Mouse (Mus musculus) hindbrain, embryonic 12.5 days (tissue): ENCODE measurements around the gene Inpp4b. TPM values are rescaled to one million over a fixed set of nuclear protein-coding genes. Genes with fewer than 3 reads are reported as not detected.
"Not testable (repeated sequence)": the region's sequence is repeated elsewhere in the genome, so short reads cannot be mapped to it uniquely, and the experiment has no call there.

Source experiments
- ATAC-seq: fragments of 200-750 bp; cut with Nextera tagmentation; 2 replicates; pipeline ENCODE4 v1.8.0; 2017; ENCODE audit warnings: moderate TSS enrichment; ENCODE audit not compliant: low FRiP score
- H3K27ac ChIP-seq: fragments of 300-500 bp; sonication (generic); 2 replicates; pipeline ENCODE4 v1.5.1; 2016; ENCODE audit warnings: mild to moderate bottlenecking
- H3K27me3 ChIP-seq: fragments of 300-500 bp; sonication (generic); 2 replicates; pipeline ENCODE4 v1.6.1; 2016; ENCODE audit warnings: mild to moderate bottlenecking
- H3K36me3 ChIP-seq: fragments of 300-500 bp; sonication (generic); 2 replicates; pipeline ENCODE4 v1.6.1; 2016; ENCODE audit warnings: mild to moderate bottlenecking
- H3K4me1 ChIP-seq: fragments of 300-500 bp; sonication (generic); 2 replicates; pipeline ENCODE4 v1.6.1; 2016
- H3K4me2 ChIP-seq: fragments of 300-500 bp; sonication (generic); replicated peaks from 2 replicates; pipeline ENCODE4 v1.6.1; 2016; ENCODE audit warnings: mild to moderate bottlenecking
- H3K4me3 ChIP-seq: fragments of 300-500 bp; sonication (generic); 2 replicates; pipeline ENCODE4 v1.5.1; 2016; ENCODE audit warnings: mild to moderate bottlenecking
- H3K9ac ChIP-seq: fragments of 300-500 bp; sonication (generic); 2 replicates; pipeline ENCODE4 v1.6.1; 2016; ENCODE audit warnings: mild to moderate bottlenecking, moderate library complexity
- H3K9me3 ChIP-seq: fragments of 300-500 bp; sonication (generic); replicated peaks from 2 replicates; pipeline ENCODE4 v1.6.1; 2016; ENCODE audit warnings: mild to moderate bottlenecking
- WGBS: fragments of 180-500 bp; shearing (Covaris S2); methylation state at CpG from one replicate; pipeline ENCODE4 v1.1.7; 2016; 5-methylcytosine and 5-hydroxymethylcytosine counted together
- polyA plus RNA-seq: library from polyadenylated mRNA; unstranded; fragments of >200 nt; fragmentation: Nextera tagmentation; extraction: Ambion mirVana; gene quantifications from 2 replicates; pipeline ENCODE4 v1.2.1, GENCODE M21; 2016

Inpp4b gene
- polyA plus RNA-seq, 1 experiment from 2014 or later = 9.6 TPM

DNA sequence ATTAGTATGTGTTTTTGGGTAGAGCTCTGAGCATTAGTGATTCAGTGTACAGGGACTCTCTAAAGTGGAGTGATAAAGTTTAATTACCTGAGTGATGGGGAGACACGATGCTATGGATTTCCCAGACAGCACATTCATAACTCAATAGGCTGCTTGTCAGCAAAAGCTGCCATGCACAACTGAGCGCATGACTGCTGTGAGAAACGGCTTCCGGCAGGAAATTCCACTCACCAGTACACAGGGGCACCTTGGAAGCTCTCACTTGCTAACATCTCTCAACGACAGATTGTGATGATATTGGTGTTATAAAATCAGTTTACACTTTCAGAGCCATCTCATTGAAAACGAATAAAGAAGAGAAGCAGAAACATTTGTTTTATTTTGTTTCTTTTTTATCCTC is 465.2 kb downstream of the Inpp4b start:
- Histone ChIP-seq H3K9me3 (no peaks in the 10 kb centered on the region), H3K27ac (no peak overlapping the region), H3K36me3 (no peaks in the 10 kb centered on the region), H3K9ac (no peak overlapping the region), H3K4me2 (no peak overlapping the region), H3K4me3 (no peak overlapping the region), H3K4me1 (0 out of 2 replicates have a peak, but pooled peaks cover 6% of the 10 kb centered on the region), H3K27me3 (0 out of 2 replicates have a peak, but pooled peaks cover 2% of the 10 kb centered on the region)
- ATAC-seq = no peak
- 62% methylated on average over 6 of the region's 6 CpGs for WGBS

DNA sequence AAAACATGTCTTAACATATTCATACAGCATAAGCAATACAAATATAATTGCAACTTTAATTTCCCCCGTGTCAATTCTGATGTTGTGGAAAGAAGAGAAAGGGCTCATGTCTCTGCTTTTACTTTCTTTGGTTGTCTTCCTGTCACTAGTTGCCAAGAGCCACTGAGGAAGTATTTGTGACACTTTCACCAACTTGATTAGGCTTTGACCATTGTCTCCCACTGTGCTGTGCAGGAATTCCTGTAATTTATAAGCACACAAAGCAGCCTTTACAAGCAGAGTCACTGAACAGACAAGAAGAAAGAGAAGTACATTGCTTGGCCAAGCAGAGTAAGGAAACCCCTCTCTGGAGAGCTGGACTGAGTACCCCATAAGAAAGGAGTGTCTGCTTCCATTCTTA is 466.1 kb downstream of the Inpp4b start:
- ATAC-seq = no peak
- no peak overlapping the region for H3K9ac ChIP-seq
- no peak overlapping the region for H3K27ac ChIP-seq
- 77% methylated on average over 1 of the region's 1 CpGs for WGBS
- no peak overlapping the region for H3K4me3 ChIP-seq
- no peak overlapping the region for H3K4me2 ChIP-seq
- H3K4me1 ChIP-seq = 0 out of 2 replicates have a peak, but pooled peaks cover 7% of the 10 kb centered on the region
- 0 out of 2 replicates have a peak, but pooled peaks cover 2% of the 10 kb centered on the region for H3K27me3 ChIP-seq
- H3K9me3 ChIP-seq = no peaks in the 10 kb centered on the region
- H3K36me3 ChIP-seq = no peaks in the 10 kb centered on the region

DNA sequence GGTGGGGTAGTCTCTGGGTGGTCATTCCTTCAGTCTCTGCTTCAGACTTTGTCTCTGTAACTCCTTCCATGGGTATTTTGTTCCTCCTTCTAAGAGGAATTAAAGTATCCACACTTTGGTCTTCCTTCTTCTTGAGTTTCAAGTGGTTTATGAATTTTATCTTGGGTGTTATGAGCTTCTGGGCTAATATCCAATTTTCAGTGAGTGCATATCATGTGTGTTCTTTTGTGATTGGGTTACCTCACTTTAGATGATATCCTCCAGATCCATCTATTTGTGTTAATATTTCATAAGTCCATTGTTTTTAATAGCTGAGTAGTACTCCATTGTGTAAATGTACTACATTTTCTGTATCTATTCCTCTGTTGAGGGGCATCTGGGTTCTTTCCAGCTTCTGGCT is 467.1 kb downstream of the Inpp4b start:
- not testable (repeated sequence) for H3K27me3 ChIP-seq, H3K9ac ChIP-seq, H3K9me3 ChIP-seq, H3K4me3 ChIP-seq, H3K36me3 ChIP-seq, H3K4me2 ChIP-seq, H3K4me1 ChIP-seq, H3K27ac ChIP-seq, ATAC-seq

DNA sequence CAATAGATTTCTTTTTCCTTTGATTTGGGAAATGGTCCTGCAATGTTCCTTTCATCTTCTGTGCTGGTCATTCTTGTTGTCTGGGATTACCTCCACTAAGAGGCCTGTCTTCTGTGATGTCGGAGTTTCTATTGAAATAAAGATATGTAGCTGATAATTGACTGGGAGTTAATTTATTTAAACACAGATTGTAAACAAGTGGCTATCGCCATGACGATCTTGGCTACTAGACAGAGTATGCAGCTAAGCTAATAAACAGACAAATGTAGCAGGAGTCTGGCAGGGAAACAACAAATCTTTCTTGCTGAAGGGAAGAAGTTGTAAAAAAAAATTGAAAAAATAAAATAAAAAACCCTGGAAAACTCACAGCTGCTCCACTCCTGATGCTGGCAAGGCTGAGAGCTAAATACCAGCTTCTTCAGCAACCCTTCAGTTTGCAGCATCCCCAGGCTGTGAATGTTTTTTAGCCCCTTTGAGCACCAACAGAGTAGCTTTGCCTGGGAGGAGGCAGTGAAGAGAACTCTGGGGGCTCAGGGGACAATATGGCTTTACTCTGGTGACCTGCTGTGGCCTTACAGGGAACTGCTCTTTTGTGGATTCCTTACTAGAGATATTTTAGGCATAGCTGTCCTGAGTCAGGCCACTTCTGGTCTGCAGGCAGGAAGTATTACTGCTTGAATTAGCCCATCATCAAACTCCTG is 469.8 kb downstream of the Inpp4b start:
- 35% methylated on average over 3 of the region's 3 CpGs for WGBS

DNA sequence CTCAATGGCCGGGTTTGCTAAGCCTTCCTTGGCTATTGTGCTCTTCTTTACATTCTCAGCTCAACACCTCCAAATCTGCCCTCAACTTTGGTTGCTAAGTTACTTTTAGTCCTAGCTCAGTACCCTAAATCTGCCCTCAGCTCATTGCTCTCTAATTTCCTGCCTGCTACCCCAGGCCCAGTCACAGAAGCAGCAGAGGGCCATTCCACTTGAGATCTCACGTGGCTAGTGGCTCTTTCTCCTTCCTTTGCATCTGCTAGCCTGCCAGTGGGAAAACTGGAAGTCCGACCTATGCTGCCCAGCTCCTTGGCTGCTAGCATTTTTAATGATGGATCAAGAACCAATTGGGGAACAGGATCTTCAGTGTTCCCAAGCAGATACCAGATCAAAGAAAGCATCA is 472.4 kb downstream of the Inpp4b start:
- Histone ChIP-seq H3K9ac (no peak overlapping the region), H3K27me3 (no peaks in the 10 kb centered on the region), H3K4me2 (no peak overlapping the region), H3K9me3 (no peaks in the 10 kb centered on the region), H3K27ac (no peak overlapping the region), H3K4me1 (0 out of 2 replicates have a peak, but pooled peaks cover 7% of the 10 kb centered on the region), H3K4me3 (no peak overlapping the region), H3K36me3 (no peaks in the 10 kb centered on the region)
- 37% methylated on average over 3 of the region's 3 CpGs for WGBS
- ATAC-seq = no peak

More for the DNA sequence above, 469.8 kb downstream of the Inpp4b start:
- H3K9ac ChIP-seq = no peak overlapping the region
- no peak overlapping the region for H3K4me3 ChIP-seq
- no peaks in the 10 kb centered on the region for H3K27me3 ChIP-seq
- H3K9me3 ChIP-seq = no peaks in the 10 kb centered on the region
- H3K4me1 ChIP-seq = 0 out of 2 replicates have a peak, but pooled peaks cover 7% of the 10 kb centered on the region
- H3K27ac ChIP-seq = no peak overlapping the region
- H3K4me2 ChIP-seq = no peak overlapping the region
- no peaks in the 10 kb centered on the region for H3K36me3 ChIP-seq
- 0 out of 2 replicates have a peak, but pooled peaks have one; percentile 32 for ATAC-seq

DNA sequence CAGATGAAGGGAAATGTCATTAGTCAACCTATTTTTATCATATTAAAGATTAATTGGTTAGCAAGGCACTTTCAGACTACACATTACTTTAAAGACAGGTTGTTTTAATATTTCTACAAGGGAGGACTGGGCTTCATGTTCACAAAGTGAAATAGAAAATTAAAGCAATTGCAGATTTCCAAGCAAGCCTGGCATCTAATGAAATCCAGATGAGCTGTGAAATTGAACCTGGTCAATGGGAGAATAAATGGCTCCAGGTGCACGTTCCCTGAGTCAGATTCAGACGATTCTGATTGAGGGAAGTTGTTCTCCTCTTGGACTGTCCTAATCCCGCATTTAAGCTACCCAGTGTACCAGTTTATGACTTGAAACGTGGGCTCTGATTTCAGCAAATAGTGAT is 473.2 kb downstream of the Inpp4b start:
- Histone ChIP-seq H3K4me2 (no peak overlapping the region), H3K9ac (no peak overlapping the region), H3K4me3 (no peak overlapping the region), H3K4me1 (0 out of 2 replicates have a peak, but pooled peaks cover 7% of the 10 kb centered on the region), H3K27ac (no peak overlapping the region), H3K36me3 (no peaks in the 10 kb centered on the region), H3K9me3 (no peaks in the 10 kb centered on the region), H3K27me3 (no peaks in the 10 kb centered on the region)
- no peak for ATAC-seq
- 64% methylated on average over 4 of the region's 4 CpGs for WGBS

DNA sequence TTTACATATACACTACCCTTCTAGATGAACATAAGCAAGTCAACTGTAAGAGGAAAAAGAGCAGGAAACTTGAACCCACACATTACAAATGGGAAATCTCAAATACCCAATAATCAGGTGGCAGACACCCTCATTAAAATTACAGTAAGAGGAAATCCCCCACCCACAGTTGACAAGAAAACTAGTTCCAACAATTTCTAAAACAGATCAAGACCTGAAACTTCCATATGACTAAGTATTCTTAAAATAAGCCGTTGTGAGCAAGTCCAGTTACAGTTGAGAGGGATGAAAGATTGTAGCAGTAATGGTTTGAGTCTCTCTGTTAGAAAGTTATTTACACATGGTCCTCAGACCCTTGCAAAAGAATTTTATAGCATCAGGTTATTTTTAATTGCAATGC is 480.8 kb downstream of the Inpp4b start:
- Histone ChIP-seq H3K4me1 (no peaks in the 10 kb centered on the region), H3K9ac (no peak overlapping the region), H3K4me3 (no peak overlapping the region), H3K27me3 (no peaks in the 10 kb centered on the region), H3K4me2 (no peak overlapping the region), H3K36me3 (no peaks in the 10 kb centered on the region), H3K27ac (no peak overlapping the region), H3K9me3 (no peaks in the 10 kb centered on the region)
- ATAC-seq = no peak
- WGBS = 89% methylated on average over 1 of the region's 1 CpGs

DNA sequence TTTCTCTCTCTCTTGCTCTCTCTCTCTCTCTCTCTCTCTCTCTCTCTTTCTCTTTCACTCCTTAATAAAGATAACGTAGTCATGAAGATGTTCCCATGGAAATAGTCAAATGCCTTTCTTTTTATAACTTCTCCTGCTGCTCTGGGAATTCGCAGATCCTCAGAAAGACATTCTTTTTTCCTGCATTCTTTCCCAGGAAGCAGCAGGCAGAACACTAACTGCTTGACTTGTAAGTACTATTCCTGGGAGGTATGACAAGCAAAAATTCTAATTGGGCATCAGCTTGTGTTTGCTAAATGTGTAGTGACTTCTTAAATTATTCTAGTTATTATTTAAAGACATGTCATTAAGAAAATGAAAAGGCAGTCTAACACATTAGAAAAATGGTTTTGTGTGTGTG is 482.6 kb downstream of the Inpp4b start:
- no peak for ATAC-seq
- Histone ChIP-seq H3K4me3 (no peak overlapping the region), H3K27me3 (no peaks in the 10 kb centered on the region), H3K4me1 (no peaks in the 10 kb centered on the region), H3K9me3 (no peaks in the 10 kb centered on the region), H3K36me3 (no peaks in the 10 kb centered on the region), H3K9ac (no peak overlapping the region), H3K4me2 (no peak overlapping the region), H3K27ac (no peak overlapping the region)
- WGBS = 41% methylated on average over 2 of the region's 2 CpGs

DNA sequence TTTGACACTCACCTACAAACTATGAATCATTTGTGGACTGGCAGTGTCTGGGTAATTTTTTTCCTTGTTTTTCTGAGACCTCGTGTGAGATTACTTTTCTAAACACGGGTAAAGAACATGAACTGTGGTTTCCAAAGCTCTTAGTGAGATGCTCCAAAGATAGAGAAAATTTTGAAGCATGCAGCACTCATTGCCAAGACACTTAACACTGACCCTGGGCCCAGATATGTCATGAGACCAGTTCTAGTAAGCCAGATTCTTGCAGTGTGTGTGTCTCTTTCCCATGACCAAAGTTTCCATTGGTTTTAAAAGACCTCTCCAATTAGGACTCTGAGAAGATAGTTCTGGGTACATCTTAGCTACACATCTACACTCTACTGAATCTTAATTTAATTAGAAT is 484.1 kb downstream of the Inpp4b start:
- H3K27ac ChIP-seq = no peak overlapping the region
- no peaks in the 10 kb centered on the region for H3K9me3 ChIP-seq
- H3K4me3 ChIP-seq = no peak overlapping the region
- no peak overlapping the region for H3K9ac ChIP-seq
- no peak for ATAC-seq
- no peaks in the 10 kb centered on the region for H3K4me1 ChIP-seq
- 86% methylated on average over 2 of the region's 2 CpGs for WGBS
- H3K27me3 ChIP-seq = no peaks in the 10 kb centered on the region
- no peak overlapping the region for H3K4me2 ChIP-seq
- no peaks in the 10 kb centered on the region for H3K36me3 ChIP-seq

DNA sequence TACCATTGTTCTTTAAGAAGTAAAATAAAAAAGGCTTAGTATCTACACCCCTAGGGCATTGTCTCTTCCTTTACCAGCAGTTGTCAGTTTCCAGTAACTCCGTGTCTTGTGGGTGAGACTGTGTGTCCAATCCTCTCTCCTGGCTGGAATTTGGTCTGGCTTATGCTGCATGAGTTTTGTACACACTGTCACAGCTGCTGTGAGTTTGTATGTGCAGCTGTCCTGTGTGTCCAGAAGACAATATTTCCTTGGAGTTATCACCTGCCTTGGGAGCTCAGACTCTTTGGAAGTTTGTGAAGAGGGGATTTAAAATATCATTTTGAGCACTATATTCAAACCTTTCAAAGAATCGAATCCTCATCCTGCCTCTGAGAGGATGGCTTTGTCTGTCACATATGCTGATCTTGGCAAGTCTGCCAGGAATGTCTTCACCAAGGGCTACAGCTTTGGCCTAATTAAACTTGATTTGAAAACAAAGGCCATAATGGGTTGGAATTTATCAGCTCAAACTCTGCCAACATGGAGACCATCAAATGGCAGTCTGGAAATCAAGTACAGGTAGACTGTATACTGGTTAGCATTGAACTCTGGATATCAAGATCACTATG is 485.1 kb downstream of the Inpp4b start:
- Histone ChIP-seq H3K27ac (no peak overlapping the region), H3K9ac (no peak overlapping the region), H3K4me2 (no peak overlapping the region), H3K9me3 (no peaks in the 10 kb centered on the region), H3K4me3 (no peak overlapping the region), H3K4me1 (no peaks in the 10 kb centered on the region), H3K36me3 (no peaks in the 10 kb centered on the region), H3K27me3 (no peaks in the 10 kb centered on the region)
- no peak for ATAC-seq
- 73% methylated on average over 2 of the region's 2 CpGs for WGBS

DNA sequence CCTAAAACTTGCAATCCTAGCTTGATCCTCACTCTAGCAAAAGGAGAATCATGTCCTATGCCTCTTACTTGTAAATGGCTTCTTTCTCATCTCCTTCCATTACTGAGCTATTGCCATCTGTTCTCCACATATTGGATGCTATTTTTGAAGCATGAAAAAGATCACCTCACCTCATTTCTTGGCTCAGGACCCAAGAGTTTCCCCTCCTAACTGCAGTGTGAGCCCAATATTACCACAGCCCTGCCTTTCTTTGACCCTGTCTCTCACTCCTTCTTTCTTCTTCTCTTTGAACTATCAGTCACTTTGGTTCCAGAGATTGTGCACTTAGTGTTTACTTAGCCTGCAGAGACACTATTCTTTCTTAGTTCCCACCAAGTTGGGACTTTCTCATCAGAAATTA is 489.1 kb downstream of the Inpp4b start:
- H3K36me3 ChIP-seq = no peaks in the 10 kb centered on the region
- H3K4me1 ChIP-seq = no peaks in the 10 kb centered on the region
- H3K4me2 ChIP-seq = no peak overlapping the region
- H3K27me3 ChIP-seq = no peaks in the 10 kb centered on the region
- no peak overlapping the region for H3K4me3 ChIP-seq
- no peaks in the 10 kb centered on the region for H3K9me3 ChIP-seq
- no peak overlapping the region for H3K27ac ChIP-seq
- ATAC-seq = no peak
- H3K9ac ChIP-seq = no peak overlapping the region

DNA sequence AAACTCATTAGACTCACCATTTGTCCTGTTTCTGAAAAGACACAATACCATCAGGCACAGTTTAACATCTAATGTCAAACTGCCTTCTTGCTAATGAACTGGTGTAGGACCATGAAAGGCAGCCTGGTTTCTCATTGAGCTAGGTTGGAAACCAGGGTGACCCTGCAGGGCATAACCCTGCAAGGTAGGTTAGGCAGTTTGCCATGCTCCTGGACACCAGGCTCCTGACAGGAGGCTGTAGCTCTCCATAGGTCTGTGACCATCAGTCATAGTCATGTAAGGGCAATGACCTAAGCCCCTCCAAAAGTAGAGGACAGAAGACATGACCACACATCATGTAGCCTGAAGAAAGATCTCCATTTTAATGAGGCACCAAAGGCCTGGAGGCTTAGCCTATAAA is 491.5 kb downstream of the Inpp4b start:
- Histone ChIP-seq H3K4me1 (no peaks in the 10 kb centered on the region), H3K9me3 (no peaks in the 10 kb centered on the region), H3K27ac (no peak overlapping the region), H3K4me2 (no peak overlapping the region), H3K27me3 (no peaks in the 10 kb centered on the region), H3K9ac (no peak overlapping the region), H3K4me3 (no peak overlapping the region), H3K36me3 (no peaks in the 10 kb centered on the region)
- no peak for ATAC-seq

DNA sequence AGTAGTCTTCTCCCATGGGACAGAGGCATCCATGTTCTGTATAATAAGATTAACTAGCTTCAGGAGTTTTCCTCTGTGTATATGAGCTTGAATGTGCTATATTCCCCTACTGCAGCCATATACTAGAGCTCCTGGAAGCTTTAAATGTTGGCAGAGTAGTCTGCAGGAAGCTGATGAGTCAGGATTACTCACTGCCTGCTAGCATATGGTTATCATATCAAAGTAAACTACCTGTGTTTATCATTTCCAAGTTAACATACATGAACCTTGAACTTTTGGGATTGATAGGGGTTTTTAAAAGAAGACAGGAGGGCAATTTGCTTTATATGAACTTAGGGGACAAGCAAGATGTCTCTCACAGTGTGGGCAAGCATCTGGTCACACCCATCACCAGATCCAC is 498.2 kb downstream of the Inpp4b start:
- H3K9ac ChIP-seq = no peak overlapping the region
- H3K27ac ChIP-seq = no peak overlapping the region
- no peak overlapping the region for H3K4me3 ChIP-seq
- no peaks in the 10 kb centered on the region for H3K4me1 ChIP-seq
- H3K36me3 ChIP-seq = no peaks in the 10 kb centered on the region
- ATAC-seq = no peak
- H3K4me2 ChIP-seq = no peak overlapping the region
- no peaks in the 10 kb centered on the region for H3K27me3 ChIP-seq
- no peaks in the 10 kb centered on the region for H3K9me3 ChIP-seq
